Mouse (Mus musculus): ENCODE results near the gene Taok2.

GRCm38 (mm10) chr7:126926299-126926698, 41.8 kb upstream of the Taok2 start:
- no peak for TF ChIP-seq POLR2A (IDR thresholded peaks at IDR 0.05; ENCODE audit: low read depth, low read length)
- no peak for TF ChIP-seq CTCF (IDR thresholded peaks at IDR 0.05; ENCODE audit: extremely low read depth, insufficient read depth, insufficient read length, insufficient replicate concordance)
